Mouse (Mus musculus) liver, postnatal 0 days (tissue): ENCODE results near the gene Zfp36.

Source experiments
- CTCF ChIP-seq: sonication (generic); IDR thresholded peaks from 2 replicates; pipeline ENCODE4 v1.5.1; 2016; ENCODE audit warnings: antibody characterized with exemption, low read depth
- EP300 ChIP-seq: IDR thresholded peaks from 2 replicates; pipeline ENCODE4 v1.6.1; 2016; ENCODE audit warnings: antibody characterized with exemption, low read depth, mild to moderate bottlenecking

DNA sequence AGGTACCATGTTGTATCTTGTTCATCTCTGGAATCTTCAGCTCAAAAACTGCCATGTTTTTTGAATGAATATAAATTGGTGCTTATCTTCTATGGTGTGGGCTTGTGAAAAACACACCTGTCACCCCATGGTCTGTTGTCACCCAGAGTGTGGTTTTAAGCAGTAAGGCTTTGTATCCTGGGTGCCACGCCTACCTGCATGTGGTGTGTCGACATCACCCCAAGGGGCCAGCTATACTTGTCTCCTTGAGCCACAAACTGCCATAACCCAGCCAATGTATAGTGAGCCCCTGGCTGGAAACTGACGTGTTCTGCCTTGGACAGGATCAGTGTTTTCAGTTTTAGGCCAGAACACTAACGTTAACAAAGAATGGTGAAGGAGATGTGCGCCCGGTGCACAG, 4.1 kb upstream of the Zfp36 start:
- TF ChIP-seq CTCF (no peak), EP300 (no peak)
